Mouse (Mus musculus) liver, embryonic 13.5 days (tissue): ENCODE data around the gene Cyct. TPM values are rescaled to one million over a fixed set of nuclear protein-coding genes. Genes with fewer than 3 reads are reported as not detected.

Experiments
- ATAC-seq: fragments of 200-750 bp; cut with Nextera tagmentation; 2 replicates; pipeline ENCODE4 v1.8.0; 2017; ENCODE audit warnings: low read depth, mild to moderate bottlenecking, moderate number of reproducible peaks, moderate library complexity
- DNase-seq: peaks from one replicate; pipeline ENCODE4 v3.0.0; 2022
- H3K27ac ChIP-seq: fragments of 300-500 bp; sonication (generic); 2 replicates; pipeline ENCODE4 v1.5.1; 2015; ENCODE audit warnings: moderate library complexity, mild to moderate bottlenecking, inconsistent platforms
- H3K27me3 ChIP-seq: fragments of 300-500 bp; sonication (generic); 2 replicates; pipeline ENCODE4 v1.6.1; 2015; ENCODE audit warnings: mild to moderate bottlenecking, inconsistent platforms
- H3K36me3 ChIP-seq: fragments of 300-500 bp; sonication (generic); 2 replicates; pipeline ENCODE4 v1.6.1; 2015; ENCODE audit warnings: mild to moderate bottlenecking, inconsistent platforms
- H3K4me1 ChIP-seq: fragments of 300-500 bp; sonication (generic); replicated peaks from 2 replicates; pipeline ENCODE4 v1.6.1; 2015; ENCODE audit warnings: inconsistent platforms
- H3K4me2 ChIP-seq: fragments of 300-500 bp; sonication (generic); 2 replicates; pipeline ENCODE4 v1.6.1; 2015; ENCODE audit warnings: inconsistent platforms, mild to moderate bottlenecking, moderate library complexity
- H3K4me3 ChIP-seq: fragments of 300-500 bp; sonication (generic); replicated peaks from 2 replicates; pipeline ENCODE4 v1.5.1; 2015; ENCODE audit warnings: mild to moderate bottlenecking, inconsistent platforms
- H3K9ac ChIP-seq: fragments of 300-500 bp; sonication (generic); 2 replicates; pipeline ENCODE4 v1.6.1; 2015; ENCODE audit warnings: mild to moderate bottlenecking, inconsistent platforms
- H3K9me3 ChIP-seq: fragments of 300-500 bp; sonication (generic); replicated peaks from 2 replicates; pipeline ENCODE4 v1.6.1; 2016; ENCODE audit warnings: inconsistent platforms
- WGBS: fragments of 180-500 bp; shearing (Covaris S2); methylation state at CpG from one replicate; pipeline ENCODE4 v1.1.7; 2015; ENCODE audit not compliant: insufficient replicate concordance; 5-methylcytosine and 5-hydroxymethylcytosine counted together
- polyA plus RNA-seq: library from polyadenylated mRNA; unstranded; fragments of >200 nt; fragmentation: Nextera tagmentation; extraction: Ambion mirVana; gene quantifications from 2 replicates; pipeline ENCODE4 v1.2.1, GENCODE M21; 2015

The Cyct gene
- not detected in 2 replicates for polyA plus RNA-seq

DNA sequence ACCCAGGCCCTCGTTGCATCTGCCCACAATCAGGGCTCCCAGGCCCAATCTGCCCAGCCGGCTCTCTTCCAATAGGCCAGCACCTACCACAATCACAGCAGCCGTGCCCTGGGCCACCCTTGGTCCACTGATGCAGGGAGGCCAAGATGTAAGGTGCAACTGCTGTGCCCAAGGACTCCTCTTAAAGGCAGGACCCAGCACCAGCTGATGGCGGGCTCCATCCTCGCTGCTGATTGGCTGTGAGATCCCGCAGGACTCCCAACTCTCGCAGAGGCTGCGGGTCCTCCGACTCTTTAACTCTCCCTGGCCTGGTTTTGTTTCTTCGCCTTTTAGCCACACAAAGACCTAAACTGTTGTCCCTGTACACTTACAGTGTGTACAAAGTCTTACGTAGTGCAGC is at the start of gene Cyct:
TSS of gene Cyct (minus strand) at position 225 of the 400 bp plus-strand sequence.
- Histone ChIP-seq H3K27me3 (no peaks in the 10 kb centered on the region), H3K4me1 (no peaks in the 10 kb centered on the region), H3K9me3 (no peaks in the 10 kb centered on the region), H3K9ac (no peak within 1 kb of the TSS), H3K4me2 (no peak within 1 kb of the TSS), H3K4me3 (no peak within 1 kb of the TSS), H3K36me3 (no peaks in the 10 kb centered on the region), H3K27ac (no peak within 1 kb of the TSS)
- ATAC-seq: no peak
- 69% methylated on average over 11 of the region's 11 CpGs for WGBS
- no peak for DNase-seq

DNA sequence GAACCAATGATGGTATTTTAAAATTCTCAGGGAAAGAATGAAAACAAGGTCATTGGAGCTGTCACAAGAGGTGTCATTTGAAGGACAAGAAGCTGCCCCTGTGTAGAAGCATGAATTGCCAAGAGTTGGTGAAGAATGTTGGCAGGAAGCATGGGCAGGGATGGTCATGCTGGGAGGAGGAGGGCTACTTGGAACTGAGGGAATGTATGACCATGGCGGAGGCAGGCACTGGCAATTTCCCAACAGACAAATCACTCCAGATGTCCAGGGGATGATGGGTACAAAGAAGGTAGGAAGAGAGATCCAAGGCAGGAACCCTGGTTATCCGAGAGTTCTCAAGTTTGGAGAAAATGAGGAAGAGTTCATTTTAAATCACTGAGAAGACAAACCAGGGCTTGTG is 49.7 kb upstream of the Cyct start:
- H3K9ac ChIP-seq: no peak overlapping the region
- H3K4me2 ChIP-seq: no peak overlapping the region
- ATAC-seq (no peak), DNase-seq (no peak)
- WGBS: 71% methylated on average over 2 of the region's 2 CpGs
- peaks cover 49% of the 10 kb centered on the region for H3K27me3 ChIP-seq
- no peak overlapping the region for H3K27ac ChIP-seq
- H3K4me3 ChIP-seq: no peak overlapping the region
- H3K9me3 ChIP-seq: no peaks in the 10 kb centered on the region
- H3K36me3 ChIP-seq: no peaks in the 10 kb centered on the region
- H3K4me1 ChIP-seq: peaks cover 8% of the 10 kb centered on the region

DNA sequence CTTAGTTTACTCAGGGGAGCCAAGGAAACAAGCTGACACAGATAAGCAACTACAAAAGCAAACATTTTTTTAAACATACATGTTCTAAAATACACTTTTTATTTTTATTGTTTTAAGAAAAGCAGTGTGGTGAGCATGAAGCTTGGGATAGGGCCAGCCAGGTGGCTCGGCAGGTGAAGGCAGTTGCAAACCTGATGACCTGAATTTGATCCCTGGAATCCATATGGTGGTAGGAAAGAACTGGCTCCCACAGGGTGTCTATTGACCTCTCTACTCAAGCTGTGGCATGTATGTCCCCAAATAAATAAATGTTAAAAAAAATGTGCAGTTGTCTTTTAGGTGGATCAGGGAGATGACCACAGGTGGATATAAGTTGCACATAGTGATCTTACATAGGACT is 49.3 kb upstream of the Cyct start:
- H3K4me3 ChIP-seq: no peak overlapping the region
- no peak overlapping the region for H3K4me2 ChIP-seq
- no peaks in the 10 kb centered on the region for H3K9me3 ChIP-seq
- WGBS: 41% methylated on average over 1 of the region's 1 CpGs
- H3K27me3 ChIP-seq: peaks cover 54% of the 10 kb centered on the region
- DNase-seq: no peak
- H3K9ac ChIP-seq: no peak overlapping the region
- H3K4me1 ChIP-seq: peaks cover 8% of the 10 kb centered on the region
- no peak overlapping the region for H3K27ac ChIP-seq
- no peaks in the 10 kb centered on the region for H3K36me3 ChIP-seq
- ATAC-seq: no peak

DNA sequence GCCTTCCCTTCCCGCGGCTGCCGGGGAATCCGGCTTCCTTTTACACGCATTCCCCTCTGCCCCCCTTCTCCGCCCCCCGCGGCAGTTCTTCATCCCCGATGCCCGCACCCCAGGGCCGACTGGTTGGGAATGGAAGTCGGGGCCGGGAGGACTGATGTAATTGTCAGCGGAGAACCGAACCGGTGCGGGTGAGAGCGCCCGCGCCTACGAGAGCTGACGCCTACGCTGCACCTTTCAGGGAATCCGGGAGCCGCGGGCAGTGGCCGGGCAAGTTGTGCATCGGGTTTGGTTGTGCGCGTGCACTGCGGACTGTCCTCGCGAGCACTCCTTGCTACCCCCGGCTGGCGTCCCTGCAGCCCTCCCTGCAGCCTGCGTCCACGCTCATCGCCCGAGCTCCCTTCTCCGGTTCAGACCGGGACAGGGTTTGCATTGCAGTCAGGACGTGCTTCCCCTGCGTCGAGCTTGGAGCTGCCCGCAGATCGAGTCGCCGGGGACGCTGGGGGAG is 46.7 kb upstream of the Cyct start:
- Histone ChIP-seq H3K9me3 (no peaks in the 10 kb centered on the region), H3K4me1 (peaks cover 8% of the 10 kb centered on the region), H3K36me3 (no peaks in the 10 kb centered on the region), H3K4me3 (peak overlapping the region; percentile 62), H3K4me2 (peak overlapping the region; percentile 74), H3K27ac (no peak overlapping the region), H3K27me3 (peaks cover 73% of the 10 kb centered on the region), H3K9ac (peak overlapping the region; percentile 43)
- 1% methylated on average over 49 of the region's 49 CpGs for WGBS
- peak; percentile 29; the same call in 1 of the 2 replicates for ATAC-seq
- DNase-seq: no peak

DNA sequence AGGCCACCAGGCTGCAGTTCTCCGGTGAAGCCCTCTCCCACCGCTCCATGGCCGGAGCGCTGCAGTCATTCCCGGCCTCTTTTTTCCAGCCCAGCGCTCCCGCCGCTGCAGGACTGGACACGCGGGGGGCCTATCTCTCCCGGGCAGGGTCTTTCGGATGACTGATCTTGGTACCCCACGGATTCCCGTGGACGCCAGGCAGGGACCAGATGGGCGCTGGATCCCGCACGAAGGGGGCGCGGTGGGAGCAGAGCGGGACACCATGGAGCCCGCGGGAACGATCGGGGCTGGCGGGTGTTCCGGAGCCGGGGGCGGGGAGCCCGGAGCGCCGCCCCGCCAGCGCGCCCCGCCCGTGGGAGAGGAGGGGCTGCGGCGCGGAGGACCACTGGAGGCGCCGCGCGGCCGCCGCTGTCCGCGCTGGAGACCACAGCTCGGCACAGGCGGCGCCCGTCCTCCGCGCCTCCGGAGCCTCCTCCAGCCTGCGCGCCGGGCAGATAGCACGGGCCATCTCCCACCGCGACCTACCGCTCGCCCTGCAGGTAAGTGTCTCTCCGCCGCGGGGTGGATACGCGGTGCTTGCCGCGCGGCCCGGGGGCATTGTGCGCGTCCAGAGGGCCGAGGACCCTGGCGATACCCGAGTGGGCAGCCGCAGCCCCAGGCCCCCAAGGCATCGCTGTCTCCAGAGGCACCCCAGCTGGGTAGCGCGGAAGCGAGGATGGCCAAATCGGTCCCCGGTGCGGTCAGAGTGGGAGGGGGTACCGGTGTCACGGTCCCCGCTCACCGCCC is 46.1 kb upstream of the Cyct start, which contains the start of gene Osbpl6:
TSS of gene Osbpl6 (plus strand) at position 358 of the 786 bp plus-strand sequence.
- H3K4me2 ChIP-seq: peak within 1 kb of the TSS; percentile 74

DNA sequence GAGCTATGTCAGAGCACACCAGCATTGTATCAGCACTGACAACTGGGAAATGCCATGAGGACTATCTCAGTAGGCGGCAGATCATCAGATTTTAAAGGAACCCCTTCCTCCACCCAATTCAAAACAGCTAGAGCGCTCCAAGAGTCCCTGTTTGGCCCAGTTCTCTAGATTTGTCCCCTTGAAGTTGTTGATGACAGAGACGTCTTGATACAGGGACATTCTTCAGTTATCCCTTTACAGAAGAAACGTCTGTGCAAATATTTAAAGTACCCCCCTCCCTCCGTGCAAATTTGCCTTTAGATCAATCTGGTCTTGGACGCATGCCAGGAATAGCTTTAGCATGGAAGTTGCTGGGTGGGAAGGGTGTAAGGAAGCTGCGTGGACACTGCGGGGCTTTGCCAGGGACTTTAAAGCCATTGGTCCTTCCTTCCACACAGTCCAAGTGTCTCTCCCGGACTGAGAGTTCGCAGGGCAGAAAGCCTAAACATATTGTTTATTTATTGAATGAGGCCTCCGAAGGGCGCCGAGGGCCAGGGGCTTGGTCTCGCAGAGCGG is 45.4 kb upstream of the Cyct start:
- ATAC-seq: peak; percentile 21; the same call in 1 of the 2 replicates
- peak overlapping the region; percentile 62 for H3K4me3 ChIP-seq
- no peak overlapping the region for H3K27ac ChIP-seq
- H3K36me3 ChIP-seq: no peaks in the 10 kb centered on the region
- peaks cover 74% of the 10 kb centered on the region for H3K27me3 ChIP-seq
- DNase-seq: no peak
- 5% methylated on average over 15 of the region's 15 CpGs for WGBS
- peak overlapping the region; percentile 33 for H3K9ac ChIP-seq
- peak overlapping the region; percentile 74 for H3K4me2 ChIP-seq
- no peaks in the 10 kb centered on the region for H3K9me3 ChIP-seq
- peaks cover 8% of the 10 kb centered on the region for H3K4me1 ChIP-seq

More for the DNA sequence above, 46.1 kb upstream of the Cyct start, which contains the start of gene Osbpl6:
- peak within 1 kb of the TSS; percentile 62 for H3K4me3 ChIP-seq
- H3K27ac ChIP-seq: no peak within 1 kb of the TSS
- peak; percentile 0 for DNase-seq
- H3K4me1 ChIP-seq: peaks cover 8% of the 10 kb centered on the region
- H3K9me3 ChIP-seq: no peaks in the 10 kb centered on the region
- peak; percentile 79 for ATAC-seq
- H3K36me3 ChIP-seq: no peaks in the 10 kb centered on the region
- H3K9ac ChIP-seq: peak within 1 kb of the TSS; percentile 43
- WGBS: 1% methylated on average over 81 of the region's 89 CpGs
- H3K27me3 ChIP-seq: peaks cover 74% of the 10 kb centered on the region

DNA sequence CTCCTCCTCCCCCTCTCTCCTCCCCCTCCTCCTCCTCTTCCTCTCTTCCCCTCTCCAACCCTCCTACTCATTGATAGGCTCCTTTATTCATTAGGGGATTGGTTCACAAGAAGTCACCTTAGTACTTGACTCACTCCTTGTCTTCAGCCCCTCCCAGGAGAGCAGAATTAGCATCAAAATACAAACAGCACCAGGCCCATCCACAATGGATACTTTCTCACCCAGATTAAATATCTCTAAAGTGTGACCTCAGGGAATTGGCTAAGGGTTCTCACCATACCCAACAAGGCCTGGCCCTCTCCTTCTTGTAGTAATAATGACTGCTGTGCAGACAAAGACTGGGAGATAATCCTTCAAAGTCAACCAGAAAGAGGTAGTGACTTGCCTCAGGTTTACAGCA is 39.9 kb upstream of the Cyct start:
- Histone ChIP-seq H3K4me3 (no peak overlapping the region), H3K27ac (no peak overlapping the region), H3K9ac (no peak overlapping the region), H3K4me1 (no peaks in the 10 kb centered on the region), H3K4me2 (no peak overlapping the region), H3K27me3 (peaks cover 27% of the 10 kb centered on the region), H3K36me3 (no peaks in the 10 kb centered on the region), H3K9me3 (no peaks in the 10 kb centered on the region)
- no peak for ATAC-seq
- DNase-seq: no peak

DNA sequence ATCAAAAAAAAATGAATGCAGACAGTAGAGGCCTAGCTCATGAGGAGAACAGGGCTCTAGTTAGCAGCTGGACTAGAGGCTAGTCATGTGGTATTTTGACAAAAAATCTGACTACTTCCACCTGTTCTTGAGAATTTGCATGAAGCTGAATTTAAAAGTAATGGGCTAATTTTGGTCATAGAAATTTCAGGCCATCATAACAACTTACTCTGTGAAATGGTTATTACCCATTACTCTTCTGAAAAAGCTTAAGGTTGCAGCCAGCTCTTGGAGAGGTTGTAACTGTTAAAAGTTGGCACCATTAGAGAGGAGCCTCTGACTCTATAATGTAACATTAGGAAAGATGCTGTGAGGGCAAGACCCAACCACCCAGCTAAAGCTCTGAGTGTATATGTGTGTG is 26.3 kb upstream of the Cyct start:
- H3K27me3 ChIP-seq: no peaks in the 10 kb centered on the region
- peaks cover 42% of the 10 kb centered on the region for H3K36me3 ChIP-seq
- ATAC-seq: no peak
- no peaks in the 10 kb centered on the region for H3K4me1 ChIP-seq
- no peak overlapping the region for H3K27ac ChIP-seq
- DNase-seq: no peak
- H3K9ac ChIP-seq: no peak overlapping the region
- no peak overlapping the region for H3K4me3 ChIP-seq
- no peaks in the 10 kb centered on the region for H3K9me3 ChIP-seq
- no peak overlapping the region for H3K4me2 ChIP-seq

DNA sequence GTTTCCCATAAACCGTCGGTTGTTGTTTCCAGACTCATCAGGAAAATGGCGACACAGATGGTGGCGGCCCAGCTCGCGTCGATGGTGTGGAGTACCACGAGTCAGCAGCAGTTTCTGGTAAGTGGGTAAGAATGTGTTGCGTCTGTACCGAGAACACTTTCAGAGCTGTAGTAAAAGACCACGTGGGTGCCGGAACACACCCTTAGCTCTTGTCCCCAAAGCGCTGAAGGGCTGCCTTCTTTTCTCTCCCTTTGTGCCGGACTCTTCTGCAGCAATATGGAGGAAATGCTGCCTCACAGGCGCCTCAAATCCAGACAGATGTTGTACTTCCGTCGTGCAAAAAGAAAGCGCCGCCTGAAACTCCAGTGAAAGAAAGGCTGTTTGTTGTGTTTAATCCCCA is 18.4 kb upstream of the Cyct start:
- WGBS: 90% methylated on average over 19 of the region's 19 CpGs
- Histone ChIP-seq H3K4me1 (no peaks in the 10 kb centered on the region), H3K36me3 (peaks cover 84% of the 10 kb centered on the region)

DNA sequence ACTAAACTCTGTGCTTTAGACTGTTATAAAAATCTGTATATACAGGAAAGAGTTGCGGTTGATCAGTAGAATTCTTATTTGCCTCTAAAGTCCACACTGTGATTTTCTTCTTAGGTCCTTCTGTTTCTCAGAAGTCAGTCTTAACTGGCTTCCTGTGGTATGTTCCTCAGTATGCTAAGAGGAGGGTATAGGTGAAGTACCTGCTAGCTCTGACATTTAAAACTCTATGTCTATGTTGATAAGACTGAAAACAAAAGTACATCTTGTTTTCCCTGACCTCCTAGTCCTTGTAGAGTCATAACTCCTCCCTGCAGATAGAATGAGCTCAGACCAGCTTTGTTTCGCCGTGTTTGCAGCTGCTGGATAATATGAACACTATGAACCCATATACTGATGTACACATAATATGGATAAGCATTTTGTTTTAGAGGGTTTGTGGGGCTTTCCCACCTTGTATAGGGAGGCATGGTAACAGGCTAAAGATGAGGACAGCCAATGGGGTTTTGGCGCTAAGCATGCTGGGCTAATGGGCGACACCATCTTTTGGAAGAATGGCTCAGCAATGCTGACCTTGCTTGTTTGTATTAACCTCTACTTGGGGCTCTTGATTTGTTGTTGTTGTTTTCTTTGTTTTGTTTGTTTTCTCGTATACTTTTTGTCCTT is 14.4 kb upstream of the Cyct start:
- WGBS: 82% methylated on average over 6 of the region's 6 CpGs
- no peak for ATAC-seq
- peaks cover 69% of the 10 kb centered on the region for H3K36me3 ChIP-seq

More for the DNA sequence above, 18.4 kb upstream of the Cyct start:
- Histone ChIP-seq H3K27ac (no peak overlapping the region), H3K4me3 (no peak overlapping the region), H3K9me3 (no peaks in the 10 kb centered on the region), H3K4me2 (no peak overlapping the region), H3K9ac (no peak overlapping the region), H3K27me3 (no peaks in the 10 kb centered on the region)
- no peak for DNase-seq
- ATAC-seq: no peak

DNA sequence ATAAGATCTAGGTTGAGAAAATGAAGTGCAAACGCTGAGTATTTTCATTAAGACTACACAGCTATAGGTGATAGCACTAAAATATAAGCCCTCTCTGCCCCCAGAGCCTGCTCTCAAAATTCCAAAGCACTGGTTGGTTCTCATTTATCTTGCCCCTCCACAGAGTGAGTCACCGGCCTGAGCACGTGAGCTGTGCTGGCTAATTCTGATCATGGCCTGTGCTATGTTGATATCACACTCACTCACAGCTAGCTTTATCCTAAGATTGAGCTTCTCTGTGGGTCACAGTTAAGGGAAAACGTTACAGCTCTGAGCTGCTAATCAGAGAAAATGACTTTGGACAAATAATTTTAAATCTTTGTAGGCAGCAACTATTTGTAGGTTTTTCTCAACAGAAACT is 12.0 kb upstream of the Cyct start:
- Histone ChIP-seq H3K27me3 (no peaks in the 10 kb centered on the region), H3K4me2 (peak overlapping the region; percentile 95; the same call in 1 of the 2 replicates), H3K9me3 (no peaks in the 10 kb centered on the region), H3K9ac (peak overlapping the region; percentile 17; the same call in 1 of the 2 replicates), H3K36me3 (peaks cover 48% of the 10 kb centered on the region), H3K4me1 (peaks cover 35% of the 10 kb centered on the region), H3K27ac (no peak overlapping the region), H3K4me3 (no peak overlapping the region)
- peak; percentile 56 for DNase-seq
- peak; percentile 68 for ATAC-seq
- 24% methylated on average over 4 of the region's 4 CpGs for WGBS

More for the DNA sequence above, 14.4 kb upstream of the Cyct start:
- no peak overlapping the region for H3K4me2 ChIP-seq
- no peaks in the 10 kb centered on the region for H3K27me3 ChIP-seq
- H3K4me1 ChIP-seq: peaks cover 24% of the 10 kb centered on the region
- H3K9ac ChIP-seq: no peak overlapping the region
- no peak overlapping the region for H3K27ac ChIP-seq
- no peaks in the 10 kb centered on the region for H3K9me3 ChIP-seq
- no peak overlapping the region for H3K4me3 ChIP-seq
- DNase-seq: no peak
